Comparison of ENCODE assay signal across 15 mouse cellular contexts in the genomic region with DNA sequence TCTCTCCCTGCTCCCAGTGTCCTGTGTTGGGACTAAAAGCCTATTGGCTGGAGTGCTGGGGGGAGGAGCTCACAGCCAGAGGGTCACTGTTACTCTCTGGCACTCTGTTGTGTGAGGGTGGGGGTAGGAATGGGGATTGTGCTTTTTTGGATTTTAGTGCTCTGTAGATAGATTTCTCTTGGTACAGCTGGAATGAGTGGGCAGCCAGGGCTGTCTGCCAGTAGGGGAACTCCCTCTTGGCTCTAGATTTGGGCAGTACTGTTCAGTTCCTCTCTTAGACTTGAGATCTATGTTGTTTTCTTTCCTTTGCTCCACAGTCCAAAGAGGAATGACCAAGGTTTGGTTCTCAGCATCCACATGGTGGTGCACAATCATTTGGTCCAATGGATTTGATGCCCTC.
DNase-seq lines count a peak whose midpoint lies in the region; ATAC-seq lines count a peak whose summit lies in the region.
"Had no signal": no experiment of that assay in that cellular context is flagged by ENCODE, and none has a peak within 500 bp of the region (broad histone marks: within the 10 kb centered on the region; RNA-seq: fewer than 3 reads in every experiment).

No protein-coding gene starts in this region.

- DNase-seq in urinary bladder, postnatal 36 days (ENCODE audit: low spot score in 2 of 2) = peak; percentile 8 to 14
- DNase-seq in urinary bladder, postnatal 4 days (ENCODE audit: low spot score in 2 of 2) = no peak
- DNase-seq in heart, postnatal 4 days = peak; percentile 12
- peak; percentile 8 to 42 for DNase-seq in left cerebral cortex, postnatal 10 days (ENCODE audit: extremely low spot score in 1 of 2, low spot score in 2 of 2)
- DNase-seq in telencephalon, adult 2 months (ENCODE audit: low read depth, low spot score) = peak; percentile 24
- no peak for DNase-seq in testis, postnatal 10 days (ENCODE audit: low spot score)
- no peak for DNase-seq in thymus, postnatal 0 days (ENCODE audit: low spot score)
- DNase-seq: cerebellum, adult 2 months; gastrocnemius, postnatal 14 days; kidney, adult 18-20 months; lung, embryonic 14.5 days; midbrain, embryonic 14.5 days had no signal

- H3K4me2 ChIP-seq in midbrain, embryonic 13.5 days (replicated peaks) = no peak overlapping the region
- H3K4me2 ChIP-seq: lung, embryonic 14.5 days; neural tube, embryonic 13.5 days had no signal

- H3K27me3 ChIP-seq in midbrain, embryonic 13.5 days = no peaks in the 10 kb centered on the region
- H3K27me3 ChIP-seq: neural tube, embryonic 13.5 days had no signal

- no peak overlapping the region for H3K27ac ChIP-seq in midbrain, embryonic 13.5 days
- H3K27ac ChIP-seq: hindbrain, embryonic 10.5 days; neural tube, embryonic 13.5 days had no signal

- no peaks in the 10 kb centered on the region for H3K4me1 ChIP-seq in midbrain, embryonic 13.5 days (replicated peaks)
- H3K4me1 ChIP-seq: hindbrain, embryonic 10.5 days; neural tube, embryonic 13.5 days had no signal

- H3K9ac ChIP-seq in midbrain, embryonic 13.5 days (replicated peaks) = no peak overlapping the region
- H3K9ac ChIP-seq: lung, embryonic 14.5 days; neural tube, embryonic 13.5 days had no signal

- H3K9me3 ChIP-seq in midbrain, embryonic 13.5 days = no peaks in the 10 kb centered on the region
- H3K9me3 ChIP-seq: hindbrain, embryonic 10.5 days; neural tube, embryonic 13.5 days had no signal

- no peak for ATAC-seq in midbrain, embryonic 13.5 days

- intact Hi-C loops in left cerebral cortex, postnatal 10 days (cut with DNase I) = no loop called here

- no peaks in the 10 kb centered on the region for H3K36me3 ChIP-seq in midbrain, embryonic 13.5 days
- H3K36me3 ChIP-seq: hindbrain, embryonic 10.5 days; neural tube, embryonic 13.5 days had no signal

- H3K4me3 ChIP-seq in midbrain, embryonic 13.5 days (replicated peaks) = no peak overlapping the region
- H3K4me3 ChIP-seq: hindbrain, embryonic 10.5 days; neural tube, embryonic 13.5 days had no signal

Comparison
In these comparisons a context has a peak if more than half of its experiments do, and no peak if none do; other contexts are left out.
1. DNase-seq: peak in urinary bladder, postnatal 36 days (2 of 2), heart, postnatal 4 days (single experiment), left cerebral cortex, postnatal 10 days (2 of 2) and telencephalon, adult 2 months (single experiment); none in urinary bladder, postnatal 4 days (0 of 2), testis, postnatal 10 days (single experiment) and thymus, postnatal 0 days (single experiment).